ENCODE assay signal across 8 mouse cellular contexts in the genomic region with DNA sequence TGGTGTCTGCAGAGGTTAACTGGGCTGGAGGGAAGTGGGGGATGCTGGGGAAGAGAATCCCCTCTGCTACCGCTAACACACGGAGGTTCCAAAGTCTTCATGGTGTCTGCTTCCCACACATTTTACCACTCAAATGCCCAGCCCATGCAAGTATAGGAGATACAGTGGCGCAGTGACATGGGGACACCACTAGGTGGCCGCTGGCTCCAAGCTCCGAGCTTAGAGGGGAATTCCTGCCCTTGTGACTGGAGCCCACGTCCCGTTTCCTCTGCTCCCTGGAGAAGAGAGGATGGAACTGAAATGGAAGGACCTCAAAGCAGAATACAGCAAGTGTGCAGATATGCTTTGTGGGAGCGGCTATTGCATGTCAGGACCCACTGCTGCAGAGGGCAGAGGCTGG.
A peak's percentile ranks its signal among the peaks of the same experiment; 100 is the strongest.
DNase-seq lines count a peak whose midpoint lies in the region; ATAC-seq and TF ChIP-seq lines count a peak whose summit lies in the region.

No protein-coding gene starts in this region.

- no peak overlapping the region for H3K4me2 ChIP-seq in forebrain, embryonic 12.5 days
- H3K4me2 ChIP-seq in lung, embryonic 16.5 days (ENCODE audit: low read depth, low read length): no peak overlapping the region

- no peaks in the 10 kb centered on the region for H3K9me3 ChIP-seq in forebrain, embryonic 10.5 days
- H3K9me3 ChIP-seq in forebrain, embryonic 12.5 days: no peaks in the 10 kb centered on the region
- H3K9me3 ChIP-seq in lung, embryonic 16.5 days (ENCODE audit: control insufficient read depth, low read length): no peaks in the 10 kb centered on the region

- WGBS in forebrain, embryonic 10.5 days: 22% methylated on average over 8 of the region's 8 CpGs
- WGBS in forebrain, embryonic 12.5 days: 17% methylated on average over 8 of the region's 8 CpGs
- WGBS in spleen, adult 2 months: 18% methylated on average over 8 of the region's 8 CpGs
- 11% methylated on average over 8 of the region's 8 CpGs for WGBS in lung, embryonic 16.5 days

- peak; percentile 39 for DNase-seq in forebrain, embryonic 10.5 days (ENCODE audit: extremely low spot score, low spot score)
- no peak for DNase-seq in spleen, adult 2 months (ENCODE audit: low read depth in 1 of 2, low spot score in 2 of 2)
- DNase-seq in spleen, adult 12 weeks (ENCODE audit: low spot score): no peak
- DNase-seq in embryo, embryonic 10.5 days (ENCODE audit: low spot score): peak; percentile 83
- peak; percentile 3 to 30 for DNase-seq in kidney, adult 8-10 months

- TF ChIP-seq CTCF in spleen, adult 2 months (IDR thresholded peaks at IDR 0.05; ENCODE audit: extremely low read depth, insufficient read depth, insufficient read length, insufficient replicate concordance): peak; percentile 30; the same call in 1 of the 2 replicates
- peak; percentile 86; the same call in 1 of the 2 replicates for TF ChIP-seq CTCF in testis, adult 2 months (IDR thresholded peaks at IDR 0.05; ENCODE audit: control insufficient read depth, insufficient read depth, insufficient replicate concordance, low read depth, low read length)

- no peak overlapping the region for H3K4me3 ChIP-seq in forebrain, embryonic 10.5 days
- no peak overlapping the region for H3K4me3 ChIP-seq in forebrain, embryonic 12.5 days (replicated peaks)
- H3K4me3 ChIP-seq in spleen, adult 2 months (ENCODE audit: extremely low read depth, insufficient read depth, insufficient read length): no peak overlapping the region
- no peak overlapping the region for H3K4me3 ChIP-seq in lung, embryonic 16.5 days (ENCODE audit: low read length)
- no peak overlapping the region for H3K4me3 ChIP-seq in testis, adult 2 months (ENCODE audit: control insufficient read depth, low read depth, low read length)

- TF ChIP-seq POLR2A in spleen, adult 2 months (IDR thresholded peaks at IDR 0.05; ENCODE audit: low read depth, low read length): no peak
- TF ChIP-seq POLR2A in testis, adult 2 months (IDR thresholded peaks at IDR 0.05; ENCODE audit: control insufficient read depth, low read depth, low read length): no peak

- H3K27ac ChIP-seq in forebrain, embryonic 10.5 days: no peak overlapping the region
- no peak overlapping the region for H3K27ac ChIP-seq in forebrain, embryonic 12.5 days
- H3K27ac ChIP-seq in spleen, adult 2 months (ENCODE audit: insufficient read depth, low read length): no peak overlapping the region
- H3K27ac ChIP-seq in lung, embryonic 16.5 days (ENCODE audit: low read length): no peak overlapping the region
- H3K27ac ChIP-seq in testis, adult 2 months (ENCODE audit: control insufficient read depth, insufficient read depth, low read depth, low read length): peak overlapping the region; percentile 43; the same call in 1 of the 2 replicates

- H3K9ac ChIP-seq in forebrain, embryonic 12.5 days: no peak overlapping the region
- H3K9ac ChIP-seq in lung, embryonic 16.5 days (ENCODE audit: low read length): no peak overlapping the region

- H3K4me1 ChIP-seq in forebrain, embryonic 10.5 days: no peaks in the 10 kb centered on the region
- H3K4me1 ChIP-seq in forebrain, embryonic 12.5 days: no peaks in the 10 kb centered on the region
- no peaks in the 10 kb centered on the region for H3K4me1 ChIP-seq in spleen, adult 2 months (ENCODE audit: control insufficient read depth, insufficient read depth, insufficient read length)
- H3K4me1 ChIP-seq in lung, embryonic 16.5 days (replicated peaks; ENCODE audit: control insufficient read depth, insufficient read depth, low read length): no peaks in the 10 kb centered on the region
- H3K4me1 ChIP-seq in testis, adult 2 months (ENCODE audit: control insufficient read depth, insufficient read depth, low read length): peaks cover 2% of the 10 kb centered on the region

- no peak for ATAC-seq in forebrain, embryonic 12.5 days (ENCODE audit: low FRiP score)
- peak; percentile 23; the same call in 1 of the 2 replicates for ATAC-seq in lung, embryonic 16.5 days (ENCODE audit: low read depth)

- H3K36me3 ChIP-seq in forebrain, embryonic 10.5 days (replicated peaks): no peaks in the 10 kb centered on the region
- H3K36me3 ChIP-seq in forebrain, embryonic 12.5 days (replicated peaks): no peaks in the 10 kb centered on the region
- no peaks in the 10 kb centered on the region for H3K36me3 ChIP-seq in spleen, adult 2 months (ENCODE audit: control insufficient read depth, insufficient read depth, low read length)
- H3K36me3 ChIP-seq in lung, embryonic 16.5 days (ENCODE audit: control insufficient read depth, insufficient read depth, low read length): no peaks in the 10 kb centered on the region
- H3K36me3 ChIP-seq in testis, adult 2 months (ENCODE audit: control insufficient read depth, insufficient read depth, low read length): no peaks in the 10 kb centered on the region

- H3K27me3 ChIP-seq in forebrain, embryonic 10.5 days (ENCODE audit: poor library complexity, severe bottlenecking): peaks cover 9% of the 10 kb centered on the region; the same call in 1 of the 2 replicates
- no peaks in the 10 kb centered on the region for H3K27me3 ChIP-seq in forebrain, embryonic 12.5 days
- H3K27me3 ChIP-seq in spleen, adult 2 months (ENCODE audit: control insufficient read depth, insufficient read depth, low read length): no peaks in the 10 kb centered on the region
- no peaks in the 10 kb centered on the region; the same call in 1 of the 2 replicates for H3K27me3 ChIP-seq in lung, embryonic 16.5 days (ENCODE audit: control insufficient read depth, insufficient read depth, low read depth, low read length)
- H3K27me3 ChIP-seq in testis, adult 2 months (ENCODE audit: control insufficient read depth, insufficient read depth, low read length): no peaks in the 10 kb centered on the region

Comparison
In these comparisons a context has a peak if more than half of its experiments do, and no peak if none do; other contexts are left out.
1. DNase-seq: peak in forebrain, embryonic 10.5 days (single experiment), embryo, embryonic 10.5 days (single experiment) and kidney, adult 8-10 months (2 of 2); none in spleen, adult 2 months (0 of 2) and spleen, adult 12 weeks (single experiment).